Mouse (Mus musculus) layer of hippocampus, adult 6 months (tissue): ENCODE measurements around the gene Skint7. TPM values are rescaled to one million over a fixed set of nuclear protein-coding genes. Genes with fewer than 3 reads are reported as not detected.

Experiments
- long read RNA-seq, 2 experiments: library from polyadenylated mRNA; unstranded; transcript quantifications; one replicate each; pipeline ENCODE4 v2.0.0; 2019 to 2020
- polyA plus RNA-seq: library from polyadenylated mRNA; unstranded; fragments of <200 nt; fragmentation: Nextera tagmentation; gene quantifications from 2 replicates; pipeline ENCODE4 v1.2.3, GENCODE M21; 2021

Skint7 gene
- not detected in 2 replicates for polyA plus RNA-seq
- long read RNA-seq, experiment 1, result 0 reads
- long read RNA-seq, experiment 2, result 0 reads

DNA sequence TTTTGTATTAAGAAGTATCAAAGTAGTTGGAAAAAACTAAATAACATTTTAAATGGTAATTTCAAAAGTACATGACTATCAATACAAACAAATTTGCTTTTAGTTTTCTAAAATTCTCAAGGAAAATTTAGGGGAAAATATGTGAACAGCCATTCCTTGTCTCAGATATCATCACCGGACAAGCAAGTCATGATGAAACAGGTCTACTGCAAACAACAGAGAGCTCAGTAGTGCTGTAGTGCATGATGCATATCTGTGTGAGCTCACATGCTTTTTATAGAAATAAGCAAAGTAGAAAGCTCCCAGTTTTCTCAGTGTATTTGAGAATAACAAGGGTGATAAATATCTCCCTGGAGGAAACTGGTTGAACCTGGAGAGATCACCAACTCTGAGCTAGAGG, at the start of gene Skint7:
TSS of gene Skint7 (plus strand) at position 301 of the 400 bp plus-strand sequence.

DNA sequence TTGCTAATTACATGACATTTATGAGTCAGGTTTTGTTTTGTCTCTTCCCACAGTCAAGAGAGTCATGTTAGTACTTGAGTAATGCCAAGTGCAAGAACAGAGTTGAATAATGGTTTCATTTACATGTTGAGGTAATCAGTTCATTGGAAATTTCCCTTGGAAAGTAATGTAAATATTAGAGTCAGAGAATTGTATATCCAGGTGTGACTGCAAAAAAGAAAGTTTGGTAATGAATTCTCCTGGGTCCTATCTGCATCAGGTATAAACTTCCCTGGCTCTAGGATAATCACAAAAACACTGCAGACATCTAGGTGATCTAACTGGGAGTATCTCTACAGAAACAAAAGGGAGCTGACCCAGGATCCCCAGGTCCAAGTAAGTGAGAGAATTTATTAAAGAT, 33.2 kb downstream of the Skint7 start, which contains the start of gene Skint1:
TSS of gene Skint1 (plus strand) at position 301 of the 400 bp plus-strand sequence.

Other genes with a start within 250 kb of the Skint7 start
- gene Slc5a9, start 70.0 kb upstream of the Skint7 start, polyA plus RNA-seq, result not detected in 2 replicates
- not detected in 2 replicates for gene Skint8, start 53.5 kb upstream of the Skint7 start, polyA plus RNA-seq
- gene Skint1, start 33.3 kb downstream of the Skint7 start, polyA plus RNA-seq, result not detected in 2 replicates
- gene Skint4, start 99.1 kb downstream of the Skint7 start, polyA plus RNA-seq, result not detected in 2 replicates